Mouse (Mus musculus) brain, adult 10 weeks (tissue): ENCODE data around the gene Exoc8. TPM values are rescaled to one million over a fixed set of nuclear protein-coding genes. Genes with fewer than 3 reads are reported as not detected.

Source experiments
- polyA plus RNA-seq: library from polyadenylated mRNA; stranded (reverse); fragments of 350-450 nt; fragmentation: Illumina TruSeq; extraction: RNeasy Lipid Tissue Mini Kit (QIAGEN cat#74804); gene quantifications from one replicate; pipeline ENCODE4 v1.2.3, GENCODE M21; 2015; ENCODE audit warnings: low read depth, low replicate concordance

Exoc8 gene
- 14.2 TPM for polyA plus RNA-seq

DNA sequence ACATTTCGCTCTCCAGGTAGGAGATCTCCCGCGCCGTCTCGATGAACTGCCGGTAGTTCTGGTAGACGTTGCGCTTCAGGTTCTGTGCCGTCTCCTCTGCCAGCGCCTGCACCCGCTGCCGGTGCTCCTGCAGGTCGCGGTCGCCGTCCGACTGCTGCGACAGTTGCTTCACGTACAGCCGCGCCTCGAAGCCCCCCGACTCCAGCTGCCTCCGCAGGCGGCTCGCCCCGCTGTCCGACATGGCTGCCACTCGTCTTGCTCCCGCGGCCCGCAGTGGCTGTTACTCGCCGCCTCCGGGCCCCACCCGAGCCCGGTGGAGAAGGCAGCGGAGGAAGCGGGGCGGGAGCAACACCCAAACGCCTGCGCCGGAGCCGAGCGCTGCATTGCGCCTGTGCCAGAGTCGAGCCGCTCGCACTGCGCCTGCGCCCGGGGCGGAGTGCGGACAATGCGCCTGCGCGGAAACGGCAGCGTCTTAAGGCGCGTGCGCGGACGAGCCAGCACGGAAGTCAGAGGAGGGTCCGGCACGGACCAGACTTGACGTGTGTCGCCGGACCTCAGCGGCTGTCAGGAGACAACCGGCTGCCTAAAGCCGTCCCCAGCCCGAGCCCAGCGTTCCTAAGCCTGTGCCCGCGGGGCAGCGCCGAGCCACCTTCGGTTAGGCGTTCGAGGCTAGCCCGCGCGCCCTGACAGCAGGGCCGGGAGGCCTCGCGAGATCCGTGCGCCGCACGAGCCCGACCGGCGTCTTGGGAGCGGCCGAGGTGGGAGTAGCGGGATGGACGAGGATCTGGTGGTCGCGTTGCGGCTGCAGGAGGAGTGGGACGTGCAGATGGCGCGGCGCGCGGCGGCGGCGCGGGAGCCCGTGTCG lies at the start of gene Exoc8, which contains the start of gene Sprtn:
Exoc8 (minus strand) TSS at position 320 of the 865 bp plus-strand sequence.
Sprtn (plus strand) TSS at position 501 of the 865 bp plus-strand sequence.

DNA sequence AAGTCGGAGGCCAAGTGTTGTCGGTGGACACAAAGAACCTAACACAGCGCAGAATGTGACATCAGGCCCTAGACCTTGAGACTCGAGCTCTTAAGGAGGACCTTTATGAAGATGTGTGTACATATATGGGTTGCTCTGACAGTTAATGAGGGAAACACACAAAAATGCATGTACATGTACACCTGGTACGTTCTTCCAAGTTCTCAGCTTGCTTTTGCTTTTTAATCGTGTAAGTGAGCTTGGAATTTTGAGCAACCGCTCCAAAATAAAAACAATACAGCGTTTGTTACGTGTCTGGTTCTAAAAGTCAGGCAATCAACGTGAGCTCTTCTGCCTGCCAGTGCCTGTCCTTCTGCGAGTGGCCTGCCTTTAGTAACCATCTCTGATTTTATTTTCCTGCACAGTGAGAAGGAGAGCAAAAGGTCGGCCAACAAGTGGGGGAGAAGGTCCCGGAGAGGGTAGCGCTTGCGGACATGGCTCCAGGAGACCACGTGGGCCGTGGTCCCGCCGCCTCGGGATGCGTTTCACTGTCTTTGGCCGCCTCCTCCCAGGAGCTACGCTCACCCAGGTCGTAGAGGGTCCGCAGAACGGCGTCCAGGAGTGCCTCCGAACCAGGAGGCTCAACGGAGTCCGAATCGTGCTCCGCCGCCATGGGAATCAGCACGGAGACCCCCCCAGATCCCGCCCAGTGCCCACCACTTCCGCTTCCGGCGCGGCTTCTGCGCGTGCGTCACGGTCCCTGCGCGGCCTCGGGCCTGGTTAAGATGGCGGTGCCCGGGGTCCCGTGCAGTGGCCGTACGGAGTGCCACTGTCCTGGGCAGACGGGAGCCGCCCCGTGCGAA lies 35.0 kb downstream of the Exoc8 start, which contains the start of the genes Gnpat and 2810004N23Rik:
Gnpat (plus strand) TSS at position 713 of the 842 bp plus-strand sequence.
2810004N23Rik (minus strand) TSS at position 800 of the 842 bp plus-strand sequence.

Other genes starting within 250 kb of the Exoc8 start
- 45.6 TPM for gene 2310022B05Rik, start 234.3 kb downstream of the Exoc8 start, polyA plus RNA-seq
- gene Ttc13, start 175.7 kb downstream of the Exoc8 start, polyA plus RNA-seq = 29.6 TPM
- 11.7 TPM for gene Arv1, start 175.6 kb downstream of the Exoc8 start, polyA plus RNA-seq
- gene Fam89a, start 145.9 kb downstream of the Exoc8 start, polyA plus RNA-seq = 1.4 TPM
- gene Trim67, start 104.6 kb downstream of the Exoc8 start, polyA plus RNA-seq = 1.5 TPM
- 53.1 TPM for gene Gnpat, start 34.7 kb downstream of the Exoc8 start, polyA plus RNA-seq
- 19.7 TPM for gene 2810004N23Rik, start 34.6 kb downstream of the Exoc8 start, polyA plus RNA-seq
- 10.3 TPM for gene Sprtn, start 181 bp upstream of the Exoc8 start, polyA plus RNA-seq
- 50.6 TPM for gene Egln1, start 51.6 kb upstream of the Exoc8 start, polyA plus RNA-seq
- gene Tsnax, start 115.3 kb upstream of the Exoc8 start, polyA plus RNA-seq = 185 TPM
- 0.71 TPM for gene Disc1, start 156.5 kb upstream of the Exoc8 start, polyA plus RNA-seq